ENCODE assay signal across 16 mouse cellular contexts in the genomic region with DNA sequence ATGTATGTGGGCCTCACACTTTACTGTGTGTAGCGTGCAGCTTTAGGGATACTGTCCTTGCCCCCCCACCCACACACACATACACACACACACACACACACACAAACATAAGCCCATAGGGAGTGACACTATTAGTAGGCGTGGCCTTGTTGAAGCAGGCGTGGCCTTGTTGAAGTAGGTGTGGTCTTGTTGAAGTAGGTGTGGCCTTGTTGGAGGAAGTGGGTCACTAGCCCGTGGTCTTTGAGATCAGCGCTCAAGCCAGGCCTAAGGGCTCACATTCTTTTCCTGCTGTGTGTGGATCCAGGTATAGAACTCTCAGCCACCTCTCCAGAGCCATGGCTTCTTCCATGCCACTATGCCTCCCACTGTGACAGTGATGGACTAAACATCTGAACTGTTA. TPM values are rescaled to one million over a fixed set of nuclear protein-coding genes. Genes with fewer than 3 reads are reported as not detected.
DNase-seq lines count a peak whose midpoint lies in the region.
"Had no signal": no experiment of that assay in that cellular context is flagged by ENCODE, and none has a peak within 500 bp of the region (broad histone marks: within the 10 kb centered on the region; RNA-seq: fewer than 3 reads in every experiment).

No protein-coding gene starts in this region.

- peak; percentile 47 for DNase-seq in retina, postnatal 1 day
- no peak for DNase-seq in retina, embryonic 14.5 days (ENCODE audit: low spot score)
- peak; percentile 83 for DNase-seq in R1 (ENCODE audit: low read depth, low spot score)
- peak; percentile 40 for DNase-seq in induced T-regulatory cell, adult 2 months (ENCODE audit: low read depth)
- no peak for DNase-seq in left cerebral cortex, postnatal 4 days
- DNase-seq in spleen, adult 12 weeks (ENCODE audit: low spot score): no peak
- DNase-seq in thymus, adult 18-20 months: no peak
- DNase-seq: adrenal gland, postnatal 10 days; cerebellum, adult 11 months; cerebellum, adult 8-10 months; cerebellum, postnatal 36 days; gastrocnemius, postnatal 14 days; heart, postnatal 4 days; kidney, adult 18-20 months had no signal

- intact Hi-C loops in left cerebral cortex, postnatal 4 days (cut with DNase I): loop anchor here (10.0 kb wide), 1 partner anchor 164 kb away; no protein-coding TSS in a partner anchor

RNA-seq across cellular contexts. Expression of gene Slc52a3, which starts 34.7 kb away (rescaled TPM):
- 1 to 10 TPM; 2.2 to 2.5 TPM for total RNA-seq in left cerebral cortex, postnatal 4 days (2021)

RNA-seq across cellular contexts. Expression of gene Scrt2, which starts 50.3 kb away (rescaled TPM):
- 10 to 100 TPM; 20.0 to 25.2 TPM for total RNA-seq in left cerebral cortex, postnatal 4 days (2021)
- total RNA-seq: gastrocnemius, adult 18-20 months; heart, adult 8-10 months; heart, postnatal 4 days had no signal

RNA-seq across cellular contexts. Expression of gene Fam110a, which starts 51.0 kb away (rescaled TPM):
- total RNA-seq in left cerebral cortex, postnatal 4 days (2021): 10 to 100 TPM; 19.0 to 20.5 TPM

Comparison
In these comparisons a context has a peak if more than half of its experiments do, and no peak if none do; other contexts are left out.
1. DNase-seq: peak in retina, postnatal 1 day (single experiment), R1 (single experiment) and induced T-regulatory cell, adult 2 months (single experiment); none in retina, embryonic 14.5 days (single experiment), left cerebral cortex, postnatal 4 days (single experiment), spleen, adult 12 weeks (single experiment) and thymus, adult 18-20 months (0 of 2).